Mouse (Mus musculus) retina, postnatal 7 days (tissue): Measurements from ENCODE around the gene Frrs1l.

Experiments
- DNase-seq: peaks from one replicate; pipeline ENCODE4 v3.0.0-alpha.2; 2012; ENCODE audit warnings: low read depth, low spot score

Gene Frrs1l

DNA sequence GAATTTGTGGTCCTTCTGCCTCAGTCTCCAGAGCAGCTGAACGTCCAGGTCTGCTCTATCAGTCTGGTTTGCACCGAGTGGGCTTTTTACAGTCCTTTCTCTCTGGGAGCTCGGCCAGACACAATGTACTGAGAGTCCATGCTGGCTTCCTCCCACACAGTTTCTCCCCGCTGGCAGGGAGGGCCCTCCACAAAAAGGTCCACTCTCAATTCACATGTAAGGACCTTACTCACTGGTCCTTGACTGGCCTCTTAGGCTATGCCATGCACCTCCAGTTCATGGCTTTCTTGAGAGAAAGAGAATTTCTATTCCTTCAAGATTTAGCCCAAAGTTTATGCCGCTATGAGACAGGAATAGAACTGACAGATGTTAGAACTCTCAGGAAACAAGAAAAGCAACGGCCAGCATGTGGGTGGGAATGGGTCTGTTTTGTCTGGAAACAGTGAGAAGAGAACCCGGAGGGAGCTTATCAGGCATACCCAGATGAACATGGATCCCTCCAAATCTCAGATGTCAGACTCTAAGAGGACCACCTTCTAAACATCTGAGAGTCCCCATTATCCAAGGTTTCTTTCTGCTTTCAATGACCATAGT, 24.5 kb downstream of the Frrs1l start:
- no peak for DNase-seq

DNA sequence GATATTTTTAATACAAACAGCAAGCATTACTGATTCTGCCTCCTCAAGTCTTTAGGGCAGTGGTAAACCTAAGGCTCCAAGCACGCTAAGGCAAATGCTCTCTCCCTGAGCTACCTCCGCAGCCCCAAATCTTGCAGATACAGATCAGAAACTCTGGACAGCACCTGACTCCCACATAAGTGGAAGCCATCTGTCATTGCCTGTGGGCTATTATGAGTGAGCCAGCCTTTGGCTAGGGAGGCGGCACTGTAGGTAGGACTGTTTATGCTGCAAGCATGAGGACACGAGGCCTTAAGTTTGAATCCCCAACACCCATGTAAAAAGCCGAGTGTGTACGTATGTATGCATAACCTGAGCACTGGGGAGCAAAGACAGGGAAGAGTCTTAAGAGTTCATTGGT, 26.5 kb downstream of the Frrs1l start:
- no peak for DNase-seq

- DNase-seq = no peak
Observed at GRCm38 (mm10) chr4:56961320-56961925, 28.8 kb downstream of the Frrs1l start.

DNA sequence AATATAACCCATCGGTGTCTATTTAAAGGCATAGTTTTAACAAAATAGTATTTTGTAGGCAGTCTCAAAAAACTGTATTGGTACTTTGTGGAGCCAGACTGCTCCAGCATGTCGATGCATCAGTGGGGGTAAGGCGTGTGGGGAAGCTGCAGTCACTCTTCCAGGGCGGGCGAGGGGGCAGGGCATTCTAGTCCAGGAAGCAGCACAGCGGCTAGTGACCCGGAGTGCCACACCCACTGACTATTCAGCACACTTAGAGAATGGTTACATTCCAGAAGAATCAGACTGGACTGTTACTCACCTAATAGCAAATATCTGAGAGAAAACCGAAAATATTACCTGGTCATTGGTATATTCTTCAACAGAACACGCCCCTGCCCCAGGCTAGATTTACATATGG, 32.7 kb downstream of the Frrs1l start:
- no peak for DNase-seq

DNA sequence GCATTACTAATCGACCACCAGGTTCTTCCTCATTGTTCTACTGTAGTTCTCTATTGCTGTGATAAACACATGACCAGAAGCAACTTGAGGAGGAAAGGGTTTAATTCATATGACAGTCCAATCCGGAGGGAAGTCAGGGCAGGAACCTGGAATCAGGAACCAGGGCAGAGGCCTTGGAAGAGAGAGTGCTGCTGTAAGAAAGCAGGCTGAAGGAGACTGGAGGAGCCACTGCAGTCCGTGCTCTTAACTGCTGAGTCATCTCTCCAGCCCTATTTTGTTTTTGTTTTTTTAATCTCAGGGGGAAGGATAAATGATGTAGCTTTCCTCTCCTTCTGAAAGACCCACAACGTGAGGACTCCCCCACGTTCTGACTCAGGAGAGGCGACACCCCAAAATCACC, 37.0 kb downstream of the Frrs1l start:
- DNase-seq = no peak

DNA sequence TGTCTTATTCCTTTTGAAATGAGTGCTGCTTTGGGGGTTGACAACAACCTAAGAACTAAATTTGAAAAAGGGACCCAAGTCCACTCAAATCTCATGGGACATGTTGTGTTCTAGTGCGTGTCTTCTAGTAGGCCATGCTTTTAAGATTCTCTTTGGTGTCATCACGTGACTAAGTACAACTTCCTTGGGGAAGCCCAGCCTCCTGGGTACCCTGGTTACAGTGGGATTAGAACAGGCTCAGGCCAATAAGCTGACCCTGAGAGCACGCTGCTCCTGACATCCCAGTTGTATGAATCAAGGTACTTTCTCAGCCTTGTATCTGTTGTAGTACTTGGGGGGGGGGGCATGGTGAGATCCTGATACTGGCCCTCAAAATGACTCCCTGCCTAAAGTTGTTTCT, 38.5 kb downstream of the Frrs1l start:
- no peak for DNase-seq

DNA sequence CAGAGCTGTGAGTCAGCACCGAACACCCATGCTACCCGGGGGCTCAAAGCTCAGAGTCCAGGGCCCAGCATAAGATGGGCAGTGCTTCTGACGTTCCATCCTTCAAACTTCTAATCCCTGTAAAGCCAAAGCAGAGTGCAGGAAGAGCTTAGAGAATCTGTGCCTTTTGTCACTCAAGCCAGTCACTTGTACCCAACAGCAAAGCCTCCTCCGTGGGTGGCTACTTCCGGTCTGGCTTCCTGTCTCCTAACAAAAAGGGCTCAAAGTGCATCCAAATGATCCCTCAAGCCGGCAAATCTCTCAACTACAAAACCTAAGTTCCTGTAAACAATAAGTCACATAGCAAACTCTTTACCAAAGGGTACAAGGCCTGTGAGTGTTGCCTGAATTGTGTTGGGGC, 40.7 kb downstream of the Frrs1l start:
- no peak for DNase-seq

DNA sequence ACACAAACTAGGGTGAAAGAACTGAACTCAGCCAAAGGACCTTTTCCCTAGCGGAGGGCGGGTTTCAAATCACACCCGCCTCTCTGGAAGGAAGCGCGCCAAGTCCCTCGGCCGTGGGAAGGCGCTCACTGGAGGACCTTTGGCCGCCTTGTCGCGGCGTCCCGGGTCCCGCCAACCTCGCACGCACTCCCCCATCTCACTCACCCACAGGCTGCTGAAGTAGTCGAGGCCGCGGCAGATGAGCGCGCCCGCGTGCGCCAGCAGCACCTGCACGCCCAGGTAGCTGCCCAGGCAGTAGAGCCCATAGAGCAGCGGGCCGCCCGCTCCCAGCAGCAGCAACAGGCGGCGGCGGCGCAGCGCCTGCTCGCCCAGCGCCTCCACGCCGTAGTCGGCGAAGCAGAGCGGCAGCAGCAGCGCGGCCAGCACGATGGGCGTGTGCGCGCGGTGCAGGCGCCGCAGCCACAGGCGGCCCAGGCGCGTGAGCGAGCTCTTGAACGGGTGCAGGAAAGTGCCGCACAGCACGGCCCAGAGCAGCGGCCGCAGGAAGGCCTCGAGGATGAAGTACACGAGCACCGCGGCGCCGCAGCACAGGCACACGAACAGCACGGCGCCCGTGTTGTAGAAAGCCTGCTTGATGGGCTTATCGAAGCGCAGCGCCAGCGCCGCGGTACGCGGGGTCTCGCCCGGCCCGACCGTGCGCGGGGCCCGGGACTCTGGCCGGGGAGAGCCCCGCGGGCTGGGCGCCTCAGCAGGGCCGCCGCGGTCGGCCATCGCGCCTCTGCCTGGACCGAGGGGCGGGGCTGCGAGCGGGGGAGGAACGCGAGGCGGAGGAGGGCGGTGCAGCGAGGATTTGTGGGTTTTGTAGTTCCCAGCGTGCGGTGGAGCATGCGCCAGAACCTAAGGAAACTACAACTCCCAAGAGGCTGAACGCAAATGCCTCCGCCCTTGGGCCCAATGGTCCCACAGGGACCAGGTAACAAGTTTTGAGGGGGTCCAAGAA, 43.2 kb downstream of the Frrs1l start, which contains the start of gene Tmem245:
Gene Tmem245, minus strand, starts transcription at position 797 of the 1,000 bp plus-strand sequence.
- DNase-seq = peak; percentile 84

GRCm38 (mm10) chr4:56946180-56946579, 44.0 kb downstream of the Frrs1l start:
- no peak for DNase-seq

GRCm38 (mm10) chr4:56944286-56944685, 45.9 kb downstream of the Frrs1l start:
- DNase-seq = no peak

- no peak for DNase-seq
Observed at GRCm38 (mm10) chr4:56943258-56943657, 46.9 kb downstream of the Frrs1l start.

GRCm38 (mm10) chr4:56942567-56942966, 47.6 kb downstream of the Frrs1l start:
- DNase-seq = no peak

GRCm38 (mm10) chr4:56941481-56941880, 48.7 kb downstream of the Frrs1l start:
- DNase-seq = no peak

DNA sequence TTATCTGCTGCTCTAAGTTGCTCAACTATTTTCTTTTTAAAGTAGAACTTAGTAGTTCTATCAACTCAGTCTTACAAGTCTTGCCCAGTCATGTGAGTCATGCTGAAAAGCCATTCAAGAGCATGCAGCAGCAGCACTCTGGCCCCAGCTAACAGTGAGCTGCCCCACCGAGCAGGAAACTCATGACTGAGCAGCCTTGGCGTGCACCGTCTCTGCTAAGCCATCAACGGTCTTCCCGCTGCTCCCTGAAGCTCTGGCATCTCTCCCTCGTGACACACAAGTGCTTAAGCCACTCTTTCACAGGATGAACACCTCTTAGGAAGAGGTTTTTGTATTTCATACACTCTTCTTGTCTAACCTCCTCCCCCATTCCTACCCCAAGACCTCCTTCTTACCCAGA, 53.1 kb downstream of the Frrs1l start:
- DNase-seq = no peak

- DNase-seq = no peak
Observed at GRCm38 (mm10) chr4:56935327-56935726, 54.9 kb downstream of the Frrs1l start.

DNA sequence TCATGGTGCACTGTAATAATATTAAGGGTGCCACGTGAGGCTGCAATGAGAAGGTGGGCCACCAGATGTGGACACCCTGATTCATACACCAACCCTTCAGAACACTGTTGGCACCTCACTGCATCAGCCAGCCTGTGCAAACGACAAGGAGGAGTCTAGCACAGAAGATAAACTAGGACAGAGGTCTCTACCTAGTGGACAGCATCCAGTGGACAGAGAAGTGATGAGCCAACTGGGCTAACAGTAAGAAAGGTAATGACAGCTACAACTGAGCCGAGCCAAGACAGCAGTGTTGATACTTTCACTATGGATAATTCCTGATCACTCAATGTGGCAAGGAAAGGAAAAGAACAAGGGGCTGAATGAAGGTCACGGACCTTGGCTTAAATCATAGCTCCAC, 57.0 kb downstream of the Frrs1l start:
- DNase-seq = no peak

DNA sequence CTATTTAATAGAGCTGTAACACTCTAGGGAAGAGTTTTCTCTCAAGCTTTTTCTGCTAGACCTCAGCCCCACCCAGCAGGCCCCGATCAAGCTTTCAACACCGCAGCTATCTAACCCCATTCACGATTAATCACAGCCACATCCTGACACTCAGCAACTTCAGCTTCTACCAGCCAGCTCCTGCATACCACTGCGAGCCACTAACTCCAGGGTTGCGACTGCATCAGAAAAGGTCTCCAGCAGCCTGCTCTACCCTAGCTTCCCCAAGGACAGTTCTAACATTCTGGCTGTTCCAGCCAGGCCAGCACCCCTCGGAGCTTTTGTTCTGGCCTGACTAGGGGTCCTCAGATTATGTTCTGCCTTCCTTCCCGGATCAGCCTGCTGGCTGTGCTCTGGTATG, 58.1 kb downstream of the Frrs1l start:
- DNase-seq = no peak

DNA sequence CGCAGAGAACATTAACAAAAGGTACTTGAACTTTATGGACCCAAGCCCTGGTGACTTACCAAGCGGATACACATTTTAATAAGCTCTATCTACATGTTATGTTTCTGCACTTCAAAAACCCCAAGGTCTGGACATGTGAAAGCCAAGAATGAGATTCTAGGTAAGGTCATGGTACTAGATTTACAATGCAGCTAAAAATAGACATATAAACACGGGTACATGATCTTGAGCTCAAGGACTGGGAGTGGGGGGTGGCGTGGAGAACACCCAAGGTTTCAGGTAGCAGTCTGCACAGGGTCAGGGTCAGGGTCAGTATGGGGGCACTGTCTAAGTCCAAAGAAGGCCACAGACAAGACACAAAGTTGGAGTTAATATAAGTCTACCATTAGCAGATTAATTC, 59.9 kb downstream of the Frrs1l start:
- DNase-seq = no peak

GRCm38 (mm10) chr4:56926971-56927370, 63.2 kb downstream of the Frrs1l start:
- DNase-seq = no peak

DNA sequence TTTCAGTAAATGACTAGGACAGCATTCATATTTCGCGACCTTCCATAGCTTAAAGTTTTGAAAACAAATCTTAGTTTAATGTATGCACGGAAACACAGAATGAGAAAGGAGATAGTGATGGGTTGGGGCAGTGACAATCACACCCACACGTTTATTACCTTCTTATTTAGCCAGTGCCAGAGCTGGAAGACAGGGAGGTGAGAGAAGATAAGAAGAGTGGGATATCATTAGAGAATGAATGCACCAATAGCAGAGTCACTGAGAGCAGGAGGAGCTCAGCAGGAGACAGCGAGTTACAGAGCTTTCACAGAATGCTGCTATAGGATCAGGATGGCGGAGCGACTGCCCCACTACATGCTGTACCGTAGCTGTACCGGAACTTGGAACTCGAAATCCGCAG, 68.0 kb downstream of the Frrs1l start:
- no peak for DNase-seq

GRCm38 (mm10) chr4:56915732-56916325, 74.4 kb downstream of the Frrs1l start:
- no peak for DNase-seq

DNA sequence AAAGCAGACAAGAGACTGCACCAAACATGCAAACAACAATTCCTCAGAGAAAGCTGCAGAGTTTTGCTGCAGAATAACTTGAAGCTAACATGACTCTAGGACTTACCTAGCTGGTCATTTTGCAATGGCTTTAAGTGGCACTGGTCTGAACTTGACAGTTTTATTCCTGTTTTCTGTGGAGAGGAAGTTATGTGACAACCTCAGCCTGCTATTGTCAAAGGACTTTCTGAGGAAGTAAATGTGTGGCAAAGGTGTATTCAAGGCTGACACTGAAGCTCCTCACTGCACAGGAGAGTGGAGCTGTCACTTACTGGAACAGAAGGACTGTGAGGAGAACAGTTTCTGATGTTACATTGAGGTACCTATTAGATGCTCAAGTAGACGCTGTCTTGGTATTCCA, 75.4 kb downstream of the Frrs1l start:
- no peak for DNase-seq
